Mouse (Mus musculus) intestine, embryonic 15.5 days (tissue): ENCODE measurements at regions not wholly inside any gene's neighbourhood (a gene's known extent, or its start where the extent isn't known, plus 50 kb on each side); places are given as distances from the start of the nearest gene placed in this dataset.
A peak's percentile ranks its signal among the peaks of the same experiment; 100 is the strongest.

Experiments used
- ATAC-seq: fragments of 200-750 bp; cut with Nextera tagmentation; 2 replicates; pipeline ENCODE4 v1.8.0; 2017; ENCODE audit warnings: moderate TSS enrichment, moderate library complexity
- H3K27ac ChIP-seq: fragments of 300-500 bp; sonication (generic); 2 replicates; pipeline ENCODE4 v1.5.1; 2015; ENCODE audit warnings: mild to moderate bottlenecking, inconsistent platforms
- H3K27me3 ChIP-seq: fragments of 300-500 bp; sonication (generic); replicated peaks from 2 replicates; pipeline ENCODE4 v1.6.1; 2015; ENCODE audit warnings: inconsistent platforms
- H3K36me3 ChIP-seq: fragments of 300-500 bp; sonication (generic); 2 replicates; pipeline ENCODE4 v1.6.1; 2015; ENCODE audit warnings: inconsistent platforms
- H3K4me1 ChIP-seq: fragments of 300-500 bp; sonication (generic); replicated peaks from 2 replicates; pipeline ENCODE4 v1.6.1; 2015; ENCODE audit warnings: inconsistent platforms
- H3K4me2 ChIP-seq: fragments of 300-500 bp; sonication (generic); replicated peaks from 2 replicates; pipeline ENCODE4 v1.6.1; 2015; ENCODE audit warnings: mild to moderate bottlenecking, inconsistent platforms
- H3K4me3 ChIP-seq: fragments of 300-500 bp; sonication (generic); replicated peaks from 2 replicates; pipeline ENCODE4 v1.5.1; 2015; ENCODE audit warnings: inconsistent platforms
- H3K9ac ChIP-seq: fragments of 300-500 bp; sonication (generic); 2 replicates; pipeline ENCODE4 v1.6.1; 2015; ENCODE audit warnings: inconsistent platforms
- H3K9me3 ChIP-seq: fragments of 300-500 bp; sonication (generic); 2 replicates; pipeline ENCODE4 v1.6.1; 2016; ENCODE audit warnings: inconsistent platforms
- WGBS: fragments of 180-500 bp; shearing (Covaris S2); methylation state at CpG from one replicate; pipeline ENCODE4 v1.1.7; 2015; 5-methylcytosine and 5-hydroxymethylcytosine counted together

- H3K4me1 ChIP-seq = no peaks in the 10 kb centered on the region
- WGBS = 70% methylated on average over 5 of the region's 5 CpGs
- no peak overlapping the region for H3K4me2 ChIP-seq
- no peak overlapping the region for H3K27ac ChIP-seq
- H3K4me3 ChIP-seq = no peak overlapping the region
- no peaks in the 10 kb centered on the region for H3K36me3 ChIP-seq
- H3K9ac ChIP-seq = no peak overlapping the region
- H3K27me3 ChIP-seq = no peaks in the 10 kb centered on the region
- no peak for ATAC-seq
- no peaks in the 10 kb centered on the region for H3K9me3 ChIP-seq
These were observed 53.4 kb upstream of the Trpc3 start for GRCm38 (mm10) chr3:36743399-36743798.

GRCm38 (mm10) chr3:36754358-36754950 lies 64.5 kb upstream of the Trpc3 start:
- Histone ChIP-seq H3K4me3 (no peak overlapping the region), H3K27ac (no peak overlapping the region), H3K4me2 (no peak overlapping the region), H3K4me1 (no peaks in the 10 kb centered on the region), H3K27me3 (no peaks in the 10 kb centered on the region), H3K36me3 (no peaks in the 10 kb centered on the region), H3K9me3 (no peaks in the 10 kb centered on the region), H3K9ac (no peak overlapping the region)
- no peak for ATAC-seq
- 68% methylated on average over 7 of the region's 7 CpGs for WGBS

DNA sequence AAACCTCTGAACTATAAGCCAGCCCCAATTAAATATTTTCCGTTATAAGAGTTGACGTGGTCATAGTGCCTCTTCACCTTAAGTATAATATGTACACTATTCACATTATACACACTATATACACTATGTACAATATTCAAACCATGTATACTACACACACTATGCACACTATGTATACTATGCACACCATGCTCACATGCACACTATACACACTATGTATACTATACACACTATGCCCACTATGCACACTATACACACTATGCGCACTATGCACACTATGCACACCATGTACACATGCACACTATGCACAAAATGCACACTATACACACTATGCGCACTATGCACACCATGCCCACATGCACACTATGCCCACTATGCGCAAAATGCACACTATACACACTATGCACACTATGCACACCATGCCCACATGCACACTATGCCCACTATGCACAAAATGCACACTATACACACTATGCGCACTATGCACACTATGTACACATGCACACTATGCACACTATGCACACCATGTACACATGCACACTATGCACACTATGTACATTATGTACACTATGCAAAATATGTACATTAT lies 72.2 kb upstream of the Trpc3 start:
- no peak overlapping the region for H3K27ac ChIP-seq
- H3K36me3 ChIP-seq = no peaks in the 10 kb centered on the region
- no peaks in the 10 kb centered on the region for H3K27me3 ChIP-seq
- H3K4me2 ChIP-seq = no peak overlapping the region
- H3K9me3 ChIP-seq = no peaks in the 10 kb centered on the region
- no peak for ATAC-seq
- no peak overlapping the region for H3K9ac ChIP-seq
- H3K4me3 ChIP-seq = no peak overlapping the region
- WGBS = 94% methylated on average over 6 of the region's 6 CpGs
- H3K4me1 ChIP-seq = no peaks in the 10 kb centered on the region

DNA sequence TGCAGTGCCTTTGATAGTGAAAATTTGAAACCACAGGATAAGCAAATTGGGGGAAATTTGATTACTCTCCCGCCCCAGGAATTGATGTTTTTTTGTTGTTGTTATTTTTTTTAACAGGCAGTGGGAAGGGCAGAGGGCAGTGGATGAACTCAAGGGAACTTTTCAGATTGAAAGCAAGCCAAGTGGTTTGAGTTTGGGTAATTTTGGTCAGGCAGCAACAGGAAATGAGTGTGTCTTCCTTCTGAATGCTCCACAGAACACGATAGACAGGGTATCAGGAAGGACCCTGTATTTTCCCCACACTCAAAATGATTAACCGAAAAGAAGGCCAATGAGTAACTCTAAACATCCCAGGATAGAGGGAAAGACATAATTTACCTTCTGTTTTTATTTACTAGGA lies 72.9 kb upstream of the Trpc3 start:
- Histone ChIP-seq H3K27me3 (no peaks in the 10 kb centered on the region), H3K4me3 (no peak overlapping the region), H3K9ac (no peak overlapping the region), H3K9me3 (no peaks in the 10 kb centered on the region), H3K27ac (no peak overlapping the region), H3K36me3 (no peaks in the 10 kb centered on the region), H3K4me2 (no peak overlapping the region), H3K4me1 (no peaks in the 10 kb centered on the region)
- no peak for ATAC-seq
- 72% methylated on average over 3 of the region's 3 CpGs for WGBS

DNA sequence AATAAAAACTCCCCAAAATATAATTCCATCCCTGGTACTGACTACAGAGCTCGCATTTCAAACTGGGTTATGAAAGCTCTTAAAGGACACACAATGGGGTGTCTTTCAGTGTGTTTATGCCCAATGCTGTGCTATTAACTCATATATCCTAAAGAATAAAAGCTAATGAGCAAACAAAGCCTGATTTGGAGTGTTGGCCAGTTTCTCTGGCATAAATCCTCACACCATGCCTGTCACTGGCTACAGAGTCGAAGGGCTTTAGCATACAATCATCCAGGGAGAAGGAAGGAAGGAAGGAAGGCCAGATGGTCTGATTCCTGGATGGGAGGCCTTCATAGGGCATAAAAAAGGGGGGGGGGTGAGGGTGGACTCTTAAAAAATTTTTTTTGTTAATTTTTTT lies 74.8 kb upstream of the Trpc3 start:
- H3K4me1 ChIP-seq = no peaks in the 10 kb centered on the region
- H3K36me3 ChIP-seq = no peaks in the 10 kb centered on the region
- no peak for ATAC-seq
- no peak overlapping the region for H3K4me2 ChIP-seq
- 65% methylated on average over 2 of the region's 2 CpGs for WGBS
- no peak overlapping the region for H3K4me3 ChIP-seq
- H3K27me3 ChIP-seq = no peaks in the 10 kb centered on the region
- no peak overlapping the region for H3K9ac ChIP-seq
- no peaks in the 10 kb centered on the region for H3K9me3 ChIP-seq
- H3K27ac ChIP-seq = no peak overlapping the region

GRCm38 (mm10) chr3:36770096-36770495 lies 80.1 kb upstream of the Trpc3 start:
- no peaks in the 10 kb centered on the region for H3K9me3 ChIP-seq
- no peaks in the 10 kb centered on the region for H3K4me1 ChIP-seq
- H3K9ac ChIP-seq = no peak overlapping the region
- 36% methylated on average over 1 of the region's 1 CpGs for WGBS
- ATAC-seq = no peak
- no peak overlapping the region for H3K27ac ChIP-seq
- H3K27me3 ChIP-seq = no peaks in the 10 kb centered on the region
- no peak overlapping the region for H3K4me3 ChIP-seq
- H3K36me3 ChIP-seq = no peaks in the 10 kb centered on the region
- H3K4me2 ChIP-seq = no peak overlapping the region

- Histone ChIP-seq H3K9me3 (no peaks in the 10 kb centered on the region), H3K27me3 (no peaks in the 10 kb centered on the region), H3K36me3 (no peaks in the 10 kb centered on the region), H3K9ac (no peak overlapping the region), H3K27ac (no peak overlapping the region), H3K4me3 (no peak overlapping the region), H3K4me1 (no peaks in the 10 kb centered on the region), H3K4me2 (no peak overlapping the region)
- no peak for ATAC-seq
- 67% methylated on average over 4 of the region's 4 CpGs for WGBS
These were observed 81.0 kb upstream of the Trpc3 start for GRCm38 (mm10) chr3:36771011-36771410.

DNA sequence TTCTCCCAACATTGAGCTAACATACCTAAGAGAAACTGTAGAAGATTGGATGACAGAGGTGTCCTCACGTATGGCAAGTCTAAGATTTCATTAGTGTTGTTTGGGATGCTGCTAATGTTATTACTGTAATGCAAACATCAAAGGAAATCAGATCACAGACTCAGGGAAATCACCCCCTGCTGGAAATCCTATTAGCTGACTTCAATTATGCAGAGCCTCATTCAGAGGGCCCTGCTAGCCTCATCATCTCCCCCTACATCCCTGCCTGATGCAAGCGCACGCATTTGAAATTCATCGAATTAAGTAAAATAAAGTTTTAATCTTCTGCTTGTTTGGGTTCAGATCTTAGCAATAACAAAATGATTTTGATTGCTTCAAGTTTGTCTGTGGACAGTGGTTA lies 84.1 kb upstream of the Trpc3 start:
- no peaks in the 10 kb centered on the region for H3K9me3 ChIP-seq
- WGBS = 56% methylated on average over 4 of the region's 4 CpGs
- no peak for ATAC-seq

DNA sequence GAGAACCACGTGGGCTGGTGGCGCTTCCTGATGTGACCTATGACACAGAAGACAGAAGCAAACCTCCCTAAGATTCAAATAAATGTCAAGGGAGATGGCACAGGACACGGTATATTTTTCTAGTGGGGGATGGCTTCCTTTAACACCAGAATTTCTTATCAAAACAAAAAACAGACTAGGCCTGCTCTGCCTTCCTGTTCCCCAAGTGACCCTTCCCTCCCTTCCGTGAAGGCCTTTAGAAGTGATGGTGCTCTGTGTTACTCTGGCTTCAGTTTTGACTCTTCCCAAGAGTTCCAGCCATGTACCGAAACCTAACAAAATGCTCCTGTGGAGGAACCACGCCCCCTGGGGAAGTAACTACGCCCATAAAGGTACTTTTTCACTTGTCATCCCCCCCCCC lies 84.5 kb upstream of the 4932438A13Rik start:
- no peaks in the 10 kb centered on the region for H3K36me3 ChIP-seq
- no peak overlapping the region for H3K9ac ChIP-seq
- no peak overlapping the region for H3K27ac ChIP-seq
- no peaks in the 10 kb centered on the region for H3K27me3 ChIP-seq
- H3K4me3 ChIP-seq = no peak overlapping the region
- no peaks in the 10 kb centered on the region for H3K9me3 ChIP-seq
- WGBS = 61% methylated on average over 7 of the region's 7 CpGs
- no peak overlapping the region for H3K4me2 ChIP-seq
- H3K4me1 ChIP-seq = no peaks in the 10 kb centered on the region
- ATAC-seq = no peak

More for the DNA sequence above, 84.1 kb upstream of the Trpc3 start:
- Histone ChIP-seq H3K4me1 (no peaks in the 10 kb centered on the region), H3K36me3 (no peaks in the 10 kb centered on the region), H3K27ac (no peak overlapping the region), H3K4me2 (no peak overlapping the region), H3K9ac (no peak overlapping the region), H3K4me3 (no peak overlapping the region), H3K27me3 (no peaks in the 10 kb centered on the region)

DNA sequence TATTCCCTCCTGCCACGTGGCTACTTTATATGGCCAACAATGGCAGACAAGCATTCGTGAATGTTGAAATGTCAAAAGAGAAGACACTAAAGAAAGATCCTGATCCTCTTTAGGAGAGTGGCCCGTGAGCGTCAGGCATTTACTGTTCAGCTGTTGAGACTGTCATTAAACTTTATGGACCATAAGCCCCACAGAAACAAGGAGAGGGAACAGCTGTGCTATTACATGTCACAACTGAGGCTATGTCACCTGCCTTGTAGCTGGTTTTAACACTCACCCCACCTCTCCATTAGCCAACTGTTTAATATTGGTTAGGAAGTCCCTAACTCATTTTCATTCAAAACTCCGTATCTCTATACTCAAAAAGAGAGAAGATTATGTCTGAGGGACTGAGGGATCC lies 76.3 kb upstream of the 4932438A13Rik start:
- no peak overlapping the region for H3K4me2 ChIP-seq
- no peaks in the 10 kb centered on the region for H3K36me3 ChIP-seq
- WGBS = 61% methylated on average over 5 of the region's 5 CpGs
- H3K27ac ChIP-seq = no peak overlapping the region
- H3K4me1 ChIP-seq = no peaks in the 10 kb centered on the region
- no peaks in the 10 kb centered on the region for H3K27me3 ChIP-seq
- H3K9me3 ChIP-seq = no peaks in the 10 kb centered on the region
- H3K9ac ChIP-seq = no peak overlapping the region
- no peak for ATAC-seq
- H3K4me3 ChIP-seq = no peak overlapping the region

DNA sequence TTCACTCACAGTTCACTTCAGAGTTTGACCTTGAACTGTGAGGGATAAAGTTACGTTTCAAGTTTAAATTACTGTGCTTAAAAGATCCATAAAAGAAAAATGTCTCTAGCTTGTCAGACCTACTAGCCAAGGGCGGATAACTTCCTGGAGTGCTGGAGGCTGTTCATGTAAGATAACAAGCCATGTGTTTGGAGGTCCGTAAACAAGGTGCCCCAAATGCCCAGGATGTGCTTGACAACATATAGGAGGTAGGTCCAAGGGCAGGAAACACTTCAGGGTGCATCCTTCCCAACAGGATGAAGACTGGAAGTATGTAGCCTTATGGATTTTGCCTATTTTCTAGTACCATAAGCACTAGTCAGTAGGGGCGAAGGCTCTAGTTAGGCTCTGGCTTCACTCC lies 72.7 kb upstream of the 4932438A13Rik start:
- Histone ChIP-seq H3K9ac (no peak overlapping the region), H3K9me3 (no peaks in the 10 kb centered on the region), H3K27ac (no peak overlapping the region), H3K27me3 (no peaks in the 10 kb centered on the region), H3K4me2 (no peak overlapping the region), H3K36me3 (no peaks in the 10 kb centered on the region), H3K4me1 (no peaks in the 10 kb centered on the region), H3K4me3 (no peak overlapping the region)
- ATAC-seq = no peak
- WGBS = 60% methylated on average over 4 of the region's 4 CpGs

DNA sequence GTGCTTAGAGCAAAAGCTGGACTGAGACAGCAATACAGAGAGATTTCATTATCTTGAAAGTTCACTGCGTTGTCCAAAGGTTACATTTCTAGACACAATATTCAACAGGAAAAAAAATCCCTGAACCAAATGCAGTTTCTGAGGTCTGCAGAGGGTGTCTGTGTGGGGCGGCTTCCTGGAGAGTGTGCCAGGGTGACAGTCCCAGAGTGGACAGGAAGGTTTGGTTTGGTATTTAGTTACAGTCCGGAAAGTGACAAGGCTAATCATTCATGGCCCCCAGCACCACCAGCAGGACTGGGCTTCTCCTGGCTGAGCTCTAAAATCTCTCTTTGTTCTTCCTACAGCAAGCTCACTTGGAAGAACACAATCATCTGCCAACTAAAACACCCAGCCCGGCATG lies 65.9 kb upstream of the 4932438A13Rik start:
- Histone ChIP-seq H3K27ac (peak overlapping the region; percentile 64), H3K4me2 (peak overlapping the region; percentile 30; the same call in 1 of the 2 replicates), H3K36me3 (no peaks in the 10 kb centered on the region), H3K9ac (no peak overlapping the region), H3K9me3 (no peaks in the 10 kb centered on the region), H3K4me1 (no peaks in the 10 kb centered on the region), H3K4me3 (no peak overlapping the region), H3K27me3 (no peaks in the 10 kb centered on the region)
- 33% methylated on average over 4 of the region's 4 CpGs for WGBS
- ATAC-seq = peak; percentile 71

DNA sequence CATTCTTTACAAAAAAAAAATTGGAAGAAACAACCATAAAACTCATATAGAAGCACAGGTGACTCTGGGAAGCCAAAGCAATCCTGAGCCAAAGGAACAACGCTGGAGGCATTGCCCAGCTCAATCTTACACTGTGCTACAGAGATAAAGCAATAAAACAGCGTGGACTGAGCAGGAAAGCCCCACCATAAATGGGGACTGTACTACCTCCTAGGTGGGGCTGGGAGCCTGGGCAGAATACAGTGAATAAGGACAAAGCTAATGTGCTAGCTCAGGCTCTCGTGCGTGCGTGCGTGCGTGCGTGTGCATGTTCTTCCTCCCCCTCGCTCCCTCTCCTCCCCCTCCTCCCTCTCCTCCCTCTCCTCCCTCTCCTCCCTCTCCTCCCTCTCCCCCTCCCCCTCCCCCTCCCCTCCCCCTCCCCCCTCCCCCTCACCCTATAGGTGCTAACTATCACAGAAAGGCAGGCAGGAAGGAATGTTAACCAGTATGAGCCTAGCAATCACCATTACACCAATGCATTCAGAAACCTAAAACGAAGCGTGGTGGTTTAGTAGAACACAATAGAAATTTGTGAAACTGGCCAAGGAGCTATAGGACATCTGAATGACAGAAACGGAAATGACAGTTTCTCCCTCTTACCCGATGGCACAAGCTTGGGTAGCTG lies 64.6 kb upstream of the 4932438A13Rik start:
- H3K27me3 ChIP-seq = no peaks in the 10 kb centered on the region
- H3K4me3 ChIP-seq = no peak overlapping the region
- no peaks in the 10 kb centered on the region for H3K9me3 ChIP-seq
- peak; percentile 97 for ATAC-seq
- WGBS = 60% methylated on average over 13 of the region's 13 CpGs
- no peaks in the 10 kb centered on the region for H3K4me1 ChIP-seq
- H3K36me3 ChIP-seq = no peaks in the 10 kb centered on the region
- H3K27ac ChIP-seq = 0 out of 2 replicates have a peak overlapping the region, but pooled peaks have one; percentile 22
- no peak overlapping the region for H3K9ac ChIP-seq
- H3K4me2 ChIP-seq = no peak overlapping the region
